Mouse (Mus musculus) kidney, postnatal 0 days (tissue): ENCODE data around the gene Xpot. TPM values are rescaled to one million over a fixed set of nuclear protein-coding genes. Genes with fewer than 3 reads are reported as not detected.

Source experiments
- ATAC-seq: fragments of 200-750 bp; cut with Nextera tagmentation; replicated peaks from 2 replicates; pipeline ENCODE4 v1.8.0; 2017; ENCODE audit warnings: low read depth, moderate number of reproducible peaks, moderate TSS enrichment, moderate library complexity; ENCODE audit not compliant: low FRiP score
- DNase-seq: peaks from one replicate; pipeline ENCODE4 v3.0.0-alpha.2; 2016; ENCODE audit warnings: low spot score
- H3K27ac ChIP-seq: fragments of 300-500 bp; sonication (generic); 2 replicates; pipeline ENCODE4 v1.5.1; 2014; ENCODE audit warnings: mild to moderate bottlenecking
- H3K27me3 ChIP-seq: fragments of 300-500 bp; sonication (generic); 2 replicates; pipeline ENCODE4 v1.6.1; 2014; ENCODE audit warnings: low read length, mixed read lengths; ENCODE audit not compliant: insufficient read depth
- H3K36me3 ChIP-seq: fragments of 300-500 bp; sonication (generic); 2 replicates; pipeline ENCODE4 v1.6.1; 2014; ENCODE audit warnings: low read length, mixed read lengths; ENCODE audit not compliant: insufficient read depth
- H3K4me1 ChIP-seq: fragments of 300-500 bp; sonication (generic); replicated peaks from 2 replicates; pipeline ENCODE4 v1.6.1; 2014; ENCODE audit warnings: antibody characterized with exemption, low read length, mixed read lengths; ENCODE audit not compliant: insufficient read depth
- H3K4me2 ChIP-seq: fragments of 300-500 bp; sonication (generic); 2 replicates; pipeline ENCODE4 v1.6.1; 2014; ENCODE audit warnings: mild to moderate bottlenecking, low read length, moderate library complexity, mixed read lengths
- H3K4me3 ChIP-seq: fragments of 300-500 bp; sonication (generic); replicated peaks from 2 replicates; pipeline ENCODE4 v1.5.1; 2014; ENCODE audit warnings: low read depth, low read length
- H3K9ac ChIP-seq: fragments of 300-500 bp; sonication (generic); 2 replicates; pipeline ENCODE4 v1.6.1; 2014; ENCODE audit warnings: low read depth, low read length
- H3K9me3 ChIP-seq: fragments of 300-500 bp; sonication (generic); replicated peaks from 2 replicates; pipeline ENCODE4 v1.6.1; 2016; ENCODE audit warnings: low read length, inconsistent platforms, mixed read lengths
- CTCF ChIP-seq: IDR thresholded peaks from 2 replicates; pipeline ENCODE4 v1.5.1; 2016; ENCODE audit warnings: antibody characterized with exemption, low read depth, mild to moderate bottlenecking, moderate library complexity
- WGBS: fragments of 180-500 bp; shearing (Covaris S2); extraction: QIAGEN DNeasy Blood & Tissue Kit; methylation state at CpG from one replicate; pipeline ENCODE4 v1.1.7; 2014; 5-methylcytosine and 5-hydroxymethylcytosine counted together
- microRNA-seq: library from miRNA; unstranded; fragments of <30 nt; microRNA quantifications from one replicate; pipeline ENCODE4, GENCODE M21; 2016
- polyA plus RNA-seq: library from polyadenylated mRNA; unstranded; fragments of >200 nt; fragmentation: Nextera tagmentation; extraction: Ambion mirVana; gene quantifications from 2 replicates; pipeline ENCODE4 v1.2.1, GENCODE M21; 2015

The Xpot gene
- polyA plus RNA-seq, 1 experiment from 2014 or later = 33.0 TPM

DNA sequence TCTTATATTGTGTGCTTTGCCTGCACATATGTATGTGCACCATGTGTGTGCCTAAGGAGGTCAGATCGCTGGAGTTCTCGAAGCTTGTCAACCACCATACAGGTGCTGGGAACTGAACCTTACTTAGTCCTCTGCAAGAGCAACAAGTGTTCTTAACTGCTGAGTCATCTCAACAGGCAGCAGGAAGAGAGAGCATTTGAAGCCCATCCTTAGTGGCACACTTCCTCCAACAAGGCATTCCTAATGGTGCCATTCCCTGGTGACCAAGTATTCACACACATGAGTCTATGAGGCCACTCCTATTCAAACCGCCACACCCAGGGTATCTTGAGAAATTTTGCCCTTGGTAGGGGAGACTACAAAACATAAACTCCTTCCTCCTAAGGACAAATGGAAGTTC is 84.0 kb downstream of the Xpot start:
- Histone ChIP-seq H3K4me2 (no peak overlapping the region), H3K4me1 (no peaks in the 10 kb centered on the region), H3K9ac (no peak overlapping the region), H3K4me3 (no peak overlapping the region), H3K9me3 (no peaks in the 10 kb centered on the region), H3K36me3 (no peaks in the 10 kb centered on the region), H3K27ac (no peak overlapping the region), H3K27me3 (no peaks in the 10 kb centered on the region)
- DNase-seq = no peak
- 94% methylated on average over 3 of the region's 3 CpGs for WGBS
- no peak for ATAC-seq
- no peak for TF ChIP-seq CTCF

Small RNA genes within 50 kb of the gene (microRNA-seq; reads per million reads assigned to microRNA genes)
- not detected for gene Gm24330

Other genes starting within 250 kb of the Xpot start
- 11.9 and 12.5 TPM in 2 replicates for gene Rassf3, start 150.0 kb downstream of the Xpot start, polyA plus RNA-seq
- gene Tbk1, start 39.5 kb downstream of the Xpot start, polyA plus RNA-seq = 26.5 TPM in 2 replicates
- gene D930020B18Rik, start 15.3 kb upstream of the Xpot start, polyA plus RNA-seq = 0.21 and 0.23 TPM in 2 replicates
- 3.2 and 3.5 TPM in 2 replicates for gene BC048403, start 113.6 kb upstream of the Xpot start, polyA plus RNA-seq